ENCODE assay signal across 12 mouse cellular contexts in the genomic region with DNA sequence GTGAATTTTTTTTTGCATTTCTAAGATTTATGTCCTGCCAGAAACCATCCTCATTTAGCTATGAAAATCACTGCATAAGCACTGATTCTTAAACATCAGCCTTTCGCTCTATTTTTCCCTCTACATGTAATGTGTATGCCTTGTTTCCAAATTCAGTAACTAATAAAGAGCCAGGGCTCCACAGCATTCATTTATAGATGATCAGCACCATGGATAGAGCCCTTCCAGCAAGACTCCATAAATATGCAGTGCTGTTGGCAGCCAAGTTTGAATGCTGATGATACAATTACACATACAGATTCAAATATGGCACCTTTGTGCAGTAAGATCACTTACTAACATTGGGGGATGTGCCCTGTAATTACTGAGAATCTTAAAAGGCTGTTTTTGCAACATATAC. TPM values are rescaled to one million over a fixed set of nuclear protein-coding genes. Genes with fewer than 3 reads are reported as not detected.
DNase-seq lines count a peak whose midpoint lies in the region; ATAC-seq and TF ChIP-seq lines count a peak whose summit lies in the region.
"Had no signal": no experiment of that assay in that cellular context is flagged by ENCODE, and none has a peak within 500 bp of the region (broad histone marks: within the 10 kb centered on the region; RNA-seq: fewer than 3 reads in every experiment).

No protein-coding gene starts in this region.

- no peak overlapping the region for H3K9ac ChIP-seq in hindbrain, postnatal 0 days (replicated peaks; ENCODE audit: low read length)
- H3K9ac ChIP-seq in hindbrain, embryonic 13.5 days, result no peak overlapping the region
- H3K9ac ChIP-seq in stomach, embryonic 14.5 days (replicated peaks; ENCODE audit: low read depth, low read length), result no peak overlapping the region
- no peak overlapping the region for H3K9ac ChIP-seq in stomach, postnatal 0 days (ENCODE audit: low read length)
- H3K9ac ChIP-seq: embryonic facial prominence, embryonic 12.5 days; heart, embryonic 12.5 days; limb, embryonic 15.5 days had no signal

- 79% methylated on average over 1 of the region's 1 CpGs for WGBS in hindbrain, postnatal 0 days
- 84% methylated on average over 1 of the region's 1 CpGs for WGBS in hindbrain, embryonic 13.5 days
- 81% methylated on average over 1 of the region's 1 CpGs for WGBS in stomach, embryonic 14.5 days
- WGBS in stomach, postnatal 0 days, result 67% methylated on average over 1 of the region's 1 CpGs

- no peaks in the 10 kb centered on the region for H3K4me1 ChIP-seq in hindbrain, postnatal 0 days (ENCODE audit: insufficient read depth, low read length)
- H3K4me1 ChIP-seq in hindbrain, embryonic 13.5 days (replicated peaks), result no peaks in the 10 kb centered on the region
- H3K4me1 ChIP-seq in stomach, embryonic 14.5 days (ENCODE audit: control insufficient read depth, insufficient read depth, low read length), result no peaks in the 10 kb centered on the region
- H3K4me1 ChIP-seq in stomach, postnatal 0 days (replicated peaks; ENCODE audit: control insufficient read depth, insufficient read depth), result no peaks in the 10 kb centered on the region
- H3K4me1 ChIP-seq: embryonic facial prominence, embryonic 12.5 days; heart, embryonic 12.5 days; limb, embryonic 15.5 days had no signal

- no peak overlapping the region for H3K4me2 ChIP-seq in hindbrain, postnatal 0 days (ENCODE audit: low read depth, low read length)
- H3K4me2 ChIP-seq in hindbrain, embryonic 13.5 days, result no peak overlapping the region
- no peak overlapping the region for H3K4me2 ChIP-seq in stomach, embryonic 14.5 days (replicated peaks; ENCODE audit: low read depth, low read length)
- H3K4me2 ChIP-seq in stomach, postnatal 0 days (replicated peaks; ENCODE audit: low read depth), result no peak overlapping the region
- H3K4me2 ChIP-seq: embryonic facial prominence, embryonic 12.5 days; heart, embryonic 12.5 days; limb, embryonic 15.5 days had no signal

- no peaks in the 10 kb centered on the region for H3K36me3 ChIP-seq in hindbrain, postnatal 0 days (ENCODE audit: insufficient read depth, low read length)
- no peaks in the 10 kb centered on the region for H3K36me3 ChIP-seq in hindbrain, embryonic 13.5 days
- H3K36me3 ChIP-seq in stomach, embryonic 14.5 days (ENCODE audit: control insufficient read depth, insufficient read depth, low read length), result no peaks in the 10 kb centered on the region
- H3K36me3 ChIP-seq in stomach, postnatal 0 days (ENCODE audit: control insufficient read depth, insufficient read depth, low read length), result no peaks in the 10 kb centered on the region
- H3K36me3 ChIP-seq: embryonic facial prominence, embryonic 12.5 days; heart, embryonic 12.5 days; limb, embryonic 15.5 days had no signal

- no peak for ATAC-seq in hindbrain, postnatal 0 days
- no peak for ATAC-seq in hindbrain, embryonic 13.5 days (ENCODE audit: low FRiP score)
- peak; percentile 28; the same call in 1 of the 2 replicates for ATAC-seq in stomach, embryonic 14.5 days (ENCODE audit: insufficient number of reproducible peaks, insufficient read depth, low FRiP score, low read depth)
- no peak for ATAC-seq in stomach, postnatal 0 days (ENCODE audit: low FRiP score, low TSS enrichment)

- no peak for TF ChIP-seq CTCF in hindbrain, postnatal 0 days (IDR thresholded peaks at IDR 0.05; ENCODE audit: low read depth)
- TF ChIP-seq CTCF in stomach, postnatal 0 days (IDR thresholded peaks at IDR 0.05; ENCODE audit: low read depth), result no peak

- no peak overlapping the region for H3K27ac ChIP-seq in hindbrain, postnatal 0 days
- H3K27ac ChIP-seq in hindbrain, embryonic 13.5 days, result no peak overlapping the region
- no peak overlapping the region for H3K27ac ChIP-seq in stomach, embryonic 14.5 days (ENCODE audit: low read length)
- no peak overlapping the region for H3K27ac ChIP-seq in stomach, postnatal 0 days (replicated peaks)
- H3K27ac ChIP-seq: embryonic facial prominence, embryonic 12.5 days; limb, embryonic 15.5 days had no signal

- TF ChIP-seq EP300 in stomach, postnatal 0 days (optimal IDR thresholded peaks at IDR 0.05), result no peak

- H3K27me3 ChIP-seq in hindbrain, postnatal 0 days (ENCODE audit: insufficient read depth, low read length), result no peaks in the 10 kb centered on the region
- no peaks in the 10 kb centered on the region for H3K27me3 ChIP-seq in hindbrain, embryonic 13.5 days
- no peaks in the 10 kb centered on the region for H3K27me3 ChIP-seq in stomach, embryonic 14.5 days (ENCODE audit: control insufficient read depth, insufficient read depth, low read length)
- H3K27me3 ChIP-seq in stomach, postnatal 0 days (ENCODE audit: control insufficient read depth, insufficient read depth, low read length), result no peaks in the 10 kb centered on the region
- H3K27me3 ChIP-seq: embryonic facial prominence, embryonic 12.5 days; heart, embryonic 12.5 days; limb, embryonic 15.5 days had no signal

- intact Hi-C loops in left cerebral cortex, postnatal 14 days (cut with DNase I), result no loop called here

- no peaks in the 10 kb centered on the region for H3K9me3 ChIP-seq in hindbrain, postnatal 0 days (ENCODE audit: low read length)
- H3K9me3 ChIP-seq in hindbrain, embryonic 13.5 days, result no peaks in the 10 kb centered on the region
- no peaks in the 10 kb centered on the region for H3K9me3 ChIP-seq in stomach, embryonic 14.5 days (ENCODE audit: control insufficient read depth, low read depth, low read length)
- H3K9me3 ChIP-seq in stomach, postnatal 0 days (ENCODE audit: control insufficient read depth, low read length), result no peaks in the 10 kb centered on the region
- H3K9me3 ChIP-seq: embryonic facial prominence, embryonic 12.5 days; heart, embryonic 12.5 days; limb, embryonic 15.5 days had no signal

- no peak overlapping the region for H3K4me3 ChIP-seq in hindbrain, postnatal 0 days (ENCODE audit: low read length)
- no peak overlapping the region for H3K4me3 ChIP-seq in hindbrain, embryonic 13.5 days
- H3K4me3 ChIP-seq in stomach, embryonic 14.5 days (ENCODE audit: low read depth, low read length), result no peak overlapping the region
- no peak overlapping the region for H3K4me3 ChIP-seq in stomach, postnatal 0 days (ENCODE audit: low read depth, low read length)
- H3K4me3 ChIP-seq: embryonic facial prominence, embryonic 12.5 days; heart, embryonic 12.5 days; limb, embryonic 15.5 days had no signal

- DNase-seq in hindbrain, postnatal 0 days (ENCODE audit: low spot score), result peak; percentile 27
- DNase-seq in stomach, postnatal 0 days (ENCODE audit: low spot score), result no peak
- DNase-seq in embryo, embryonic 11 days, result peak; percentile 57
- no peak for DNase-seq in spleen, postnatal 4 days (ENCODE audit: low spot score in 2 of 2)
- no peak for DNase-seq in left cerebral cortex, postnatal 14 days (ENCODE audit: low spot score in 2 of 2)
- DNase-seq: gastrocnemius, postnatal 10 days; thymus, postnatal 25 days had no signal

RNA-seq across cellular contexts. Expression of a gene that starts 40.2 kb away (rescaled TPM):
- 23.1 and 26.1 TPM in 2 replicates for total RNA-seq in hindbrain, postnatal 0 days (2014; rRNA removed)
- 10.2 and 11.0 TPM in 2 replicates for polyA plus RNA-seq in hindbrain, postnatal 0 days (2015; fragmentation: Nextera tagmentation; extraction: Ambion mirVana)
- 11.0 and 12.5 TPM in 2 replicates for polyA plus RNA-seq in hindbrain, embryonic 13.5 days (2015; fragmentation: Nextera tagmentation; extraction: Ambion mirVana)
- 0.85 and 1.2 TPM in 2 replicates for polyA plus RNA-seq in stomach, embryonic 14.5 days (2014; fragmentation: Nextera tagmentation; extraction: Ambion mirVana)
- 0.50 and 0.61 TPM in 2 replicates for polyA plus RNA-seq in stomach, postnatal 0 days (2015; fragmentation: Nextera tagmentation; extraction: Ambion mirVana)
- total RNA-seq in left cerebral cortex, postnatal 14 days (2021), result 10 to 100 TPM; 50.2 to 51.4 TPM

Comparison
In these comparisons a context has a peak if more than half of its experiments do, and no peak if none do; other contexts are left out.
1. DNase-seq: peak in hindbrain, postnatal 0 days (single experiment) and embryo, embryonic 11 days (single experiment); none in stomach, postnatal 0 days (single experiment), spleen, postnatal 4 days (0 of 2) and left cerebral cortex, postnatal 14 days (0 of 2).